Mouse (Mus musculus): ENCODE data around the gene Lhx4. TPM values are rescaled to one million over a fixed set of nuclear protein-coding genes. Genes with fewer than 3 reads are reported as not detected.

Gene Lhx4
- polyA plus RNA-seq (2015; fragmentation: Nextera tagmentation; extraction: Ambion mirVana) = not detected in 2 replicates

DNA sequence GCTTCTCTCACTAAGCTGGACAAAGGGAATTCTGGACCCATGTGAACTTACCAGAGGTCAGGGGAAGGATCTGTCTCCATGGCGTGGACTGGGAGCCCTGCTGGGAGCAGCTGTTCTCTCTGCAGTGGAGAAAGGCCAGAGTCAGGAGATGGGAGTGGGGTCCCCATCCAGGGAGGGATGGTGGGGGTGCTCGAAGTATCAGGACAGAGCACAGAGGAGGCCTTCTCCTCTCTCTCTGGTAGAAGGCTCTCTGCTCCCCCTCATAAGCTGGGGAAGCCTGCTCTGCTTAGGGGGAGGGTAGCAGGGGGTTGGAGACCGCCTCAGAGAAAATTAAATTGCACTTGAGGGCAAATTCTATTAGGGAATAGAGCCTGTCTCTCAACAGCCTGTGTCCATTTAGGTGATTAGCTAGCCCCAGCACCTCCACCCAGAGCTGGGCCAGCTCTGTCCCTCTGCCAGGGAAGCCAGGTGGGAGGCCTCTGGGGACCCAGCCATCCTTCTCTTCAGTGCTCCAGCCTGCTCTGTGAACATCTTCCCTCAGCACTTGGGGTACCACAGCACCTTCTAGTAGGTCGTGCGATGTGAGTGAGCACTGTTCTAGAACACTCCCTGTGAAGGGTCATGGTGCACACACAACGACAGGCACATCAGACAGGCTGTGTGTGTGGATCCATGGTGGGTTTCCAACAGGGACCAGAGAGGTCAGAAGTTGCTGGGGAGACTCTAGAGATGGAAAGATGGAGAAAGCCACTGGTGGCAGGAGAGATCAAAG lies at the start of gene Lhx4:
Gene Lhx4 (minus strand): TSS at position 201 of the 772 bp plus-strand sequence.

Other genes with a start within 250 kb of the Lhx4 start
- gene Acbd6, start 193.6 kb downstream of the Lhx4 start, polyA plus RNA-seq (2015; fragmentation: Nextera tagmentation; extraction: Ambion mirVana) = 63.0 and 82.3 TPM in 2 replicates
- 36.6 and 51.1 TPM in 2 replicates for gene Qsox1, start 61.2 kb upstream of the Lhx4 start, polyA plus RNA-seq (2015; fragmentation: Nextera tagmentation; extraction: Ambion mirVana)
- gene Cep350, start 221.6 kb upstream of the Lhx4 start, polyA plus RNA-seq (2015; fragmentation: Nextera tagmentation; extraction: Ambion mirVana) = 3.7 and 6.8 TPM in 2 replicates